Mouse (Mus musculus) liver, embryonic 14.5 days (tissue): ENCODE data around the gene Slc22a12.

Experiments
- CTCF ChIP-seq: IDR thresholded peaks from 2 replicates; pipeline ENCODE4 v1.5.1; 2016; ENCODE audit warnings: antibody characterized with exemption, low read depth, control low read depth
- EP300 ChIP-seq: IDR thresholded peaks from 2 replicates; pipeline ENCODE4 v1.6.1; 2016; ENCODE audit warnings: antibody characterized with exemption, low read depth

DNA sequence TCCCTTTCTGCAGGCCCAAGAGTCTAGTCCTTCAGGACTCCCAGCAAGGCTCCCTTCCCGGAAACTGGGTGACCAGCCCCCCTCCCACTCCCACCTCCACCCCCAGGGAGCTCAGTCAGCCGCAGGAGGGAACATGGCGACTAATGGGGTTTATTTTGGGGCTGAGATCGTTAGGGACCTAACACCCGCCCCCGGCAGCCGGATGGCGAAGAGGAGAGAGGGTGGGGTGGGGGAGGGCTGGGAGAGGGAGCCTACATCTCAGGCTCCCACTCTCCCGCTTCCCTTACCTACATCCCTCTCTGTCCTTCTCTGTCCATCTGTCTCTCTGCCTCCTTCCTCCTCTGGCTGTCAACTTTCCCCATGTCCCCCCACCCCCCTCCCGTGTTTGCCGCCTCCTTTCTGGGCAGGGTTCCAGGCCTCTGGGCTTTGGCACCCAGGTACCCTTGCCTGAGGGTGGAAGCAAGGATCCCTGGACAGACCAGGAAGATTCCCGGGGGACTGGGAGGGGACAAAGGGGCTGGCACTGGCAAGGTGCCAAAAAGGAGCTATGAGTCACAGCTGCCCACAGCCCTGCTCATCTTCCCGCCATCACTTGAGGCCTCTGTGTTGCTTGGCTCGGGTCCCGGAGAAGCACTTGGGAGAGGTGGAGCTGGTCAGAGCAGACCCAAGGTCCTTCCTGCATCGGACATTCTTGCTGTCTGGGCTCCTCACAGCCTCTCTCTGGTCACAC, 38.7 kb downstream of the Slc22a12 start:
- TF ChIP-seq CTCF (no peak), EP300 (no peak)
